Mouse (Mus musculus): ENCODE data around the gene Ccdc163.

Ccdc163 gene

DNA sequence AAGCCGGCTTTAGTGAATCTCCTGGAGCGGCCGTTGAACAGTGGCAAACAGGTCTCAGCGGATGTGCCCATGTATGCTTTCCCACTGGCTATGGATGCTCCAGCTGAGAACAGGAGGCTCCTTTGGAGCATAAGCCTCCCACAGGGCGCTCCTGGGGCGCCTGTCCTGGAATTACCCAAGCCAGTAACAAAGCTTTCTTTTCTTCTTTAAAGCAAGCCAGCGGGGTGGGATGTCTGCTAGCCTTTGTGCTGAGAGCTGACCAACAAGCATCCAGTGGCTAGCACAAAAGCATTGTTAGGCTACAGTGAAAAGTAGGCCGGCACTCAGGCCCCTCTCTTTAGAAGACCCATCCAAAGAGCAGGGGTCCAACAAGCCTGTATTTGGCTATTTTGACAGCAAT lies 73.9 kb downstream of the Ccdc163 start:
- DNase-seq: peak; percentile 17

DNA sequence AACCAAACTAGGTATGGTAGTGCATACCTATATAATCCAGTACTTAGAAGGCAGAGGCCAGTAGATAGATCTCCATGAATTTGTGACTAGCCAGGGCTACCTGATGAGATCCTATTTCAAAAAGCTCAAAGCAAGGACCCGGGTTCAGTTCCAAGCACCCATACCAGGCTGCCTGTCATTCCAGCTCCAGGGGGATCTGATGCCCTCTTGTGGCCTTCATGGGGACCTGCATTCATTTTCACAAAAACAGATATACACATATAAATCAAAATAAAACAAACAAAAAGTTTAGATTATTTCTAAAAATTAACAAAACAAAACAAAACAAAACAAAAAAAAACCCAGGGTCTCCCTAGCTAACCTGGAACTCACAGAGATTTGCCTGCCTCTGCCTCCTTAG lies 78.3 kb downstream of the Ccdc163 start:
- DNase-seq: no peak

DNA sequence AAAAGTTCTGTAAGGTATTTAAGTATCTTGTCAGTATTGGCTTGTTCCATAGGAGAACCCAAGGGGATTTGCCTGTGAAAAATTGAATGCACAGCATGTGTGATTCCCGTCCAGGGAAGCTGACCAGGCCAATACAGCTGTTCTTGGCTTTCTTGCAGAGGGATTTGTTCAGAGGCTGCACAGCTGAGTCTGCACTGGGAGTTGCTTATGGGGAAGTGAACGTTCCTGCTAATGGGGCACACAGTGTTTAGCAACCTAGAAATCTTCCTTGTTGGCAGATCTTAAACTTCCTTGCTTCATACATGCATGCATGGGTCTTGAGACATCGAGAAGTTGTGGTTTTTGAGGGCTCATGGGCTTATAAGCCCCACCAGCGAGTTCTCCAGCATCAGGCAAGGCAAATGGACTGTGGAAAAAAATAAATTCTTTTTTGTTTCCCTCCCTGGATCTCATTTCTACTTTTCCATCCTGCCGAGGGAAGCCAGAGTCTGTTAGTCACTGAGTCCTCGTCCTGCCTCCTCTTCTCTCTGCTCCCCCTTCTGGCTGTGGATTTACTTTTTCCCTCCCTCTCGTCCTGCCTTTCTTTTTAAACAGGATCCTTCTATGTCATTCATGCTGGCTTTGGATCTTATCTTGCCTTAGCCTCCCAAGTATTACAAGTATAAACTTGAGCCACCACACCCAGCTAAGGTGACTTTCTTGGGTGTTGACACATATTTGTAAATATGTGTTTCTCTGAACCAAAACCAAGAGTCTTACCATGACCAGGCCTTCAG lies 79.9 kb downstream of the Ccdc163 start:
- DNase-seq: no peak

DNA sequence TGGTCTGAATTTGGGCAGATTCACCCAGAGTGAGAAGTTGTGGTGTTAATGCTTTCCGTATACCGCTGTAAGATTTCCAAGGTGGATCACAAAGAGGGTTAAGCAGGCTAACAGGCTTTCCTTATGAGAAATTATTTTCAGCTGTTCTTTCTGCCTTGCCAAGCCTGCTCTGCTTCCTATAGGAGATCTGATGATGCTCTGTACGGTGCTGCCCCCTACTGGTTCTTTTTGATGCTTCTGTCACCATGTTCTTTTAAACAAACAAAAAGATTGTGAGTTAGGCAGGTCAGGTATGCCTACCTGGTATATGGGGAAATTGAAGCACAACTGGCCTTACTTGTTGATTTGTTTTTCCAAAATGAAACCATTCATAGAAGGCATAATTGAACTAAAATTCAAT lies 80.6 kb downstream of the Ccdc163 start:
- DNase-seq: peak; percentile 94

DNA sequence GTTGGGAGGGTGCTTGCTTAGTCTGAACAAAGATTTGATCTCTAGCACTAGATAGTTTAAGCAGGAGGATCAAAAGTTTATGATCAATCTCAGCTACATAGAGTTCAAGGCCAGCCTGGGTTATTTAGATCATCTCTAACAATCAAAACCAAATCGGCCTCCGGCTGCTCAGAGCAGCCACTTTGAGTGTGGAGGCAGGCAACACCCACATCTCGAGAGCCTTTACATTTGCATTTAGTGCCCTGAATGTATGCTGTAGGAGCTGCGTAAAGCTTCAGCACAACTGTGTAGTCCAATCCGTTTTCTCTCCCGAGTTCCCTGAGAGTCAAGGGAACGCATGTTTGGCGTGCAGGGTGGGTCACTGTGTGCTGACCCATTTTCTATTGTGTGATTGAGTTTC lies 84.1 kb downstream of the Ccdc163 start:
- DNase-seq: no peak

DNA sequence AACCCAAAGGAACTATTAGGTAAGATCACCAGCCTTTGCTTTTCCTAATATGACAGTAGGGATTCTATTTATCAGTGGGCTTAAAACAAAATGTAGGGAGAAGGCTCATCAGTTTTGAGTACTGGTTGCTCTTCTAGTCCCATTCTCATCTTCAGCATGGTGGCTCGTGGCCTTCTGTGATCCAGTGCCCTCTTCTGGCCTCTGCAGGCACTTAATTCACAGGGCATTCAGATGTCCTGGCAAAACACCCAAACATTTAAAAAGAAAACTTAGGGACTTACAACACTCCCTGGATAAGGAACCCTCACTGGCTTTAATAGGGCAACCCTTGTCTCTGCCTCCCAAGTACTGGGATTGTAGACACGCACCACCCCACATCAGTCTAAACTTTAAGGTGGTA lies 86.0 kb downstream of the Ccdc163 start:
- no peak for DNase-seq

DNA sequence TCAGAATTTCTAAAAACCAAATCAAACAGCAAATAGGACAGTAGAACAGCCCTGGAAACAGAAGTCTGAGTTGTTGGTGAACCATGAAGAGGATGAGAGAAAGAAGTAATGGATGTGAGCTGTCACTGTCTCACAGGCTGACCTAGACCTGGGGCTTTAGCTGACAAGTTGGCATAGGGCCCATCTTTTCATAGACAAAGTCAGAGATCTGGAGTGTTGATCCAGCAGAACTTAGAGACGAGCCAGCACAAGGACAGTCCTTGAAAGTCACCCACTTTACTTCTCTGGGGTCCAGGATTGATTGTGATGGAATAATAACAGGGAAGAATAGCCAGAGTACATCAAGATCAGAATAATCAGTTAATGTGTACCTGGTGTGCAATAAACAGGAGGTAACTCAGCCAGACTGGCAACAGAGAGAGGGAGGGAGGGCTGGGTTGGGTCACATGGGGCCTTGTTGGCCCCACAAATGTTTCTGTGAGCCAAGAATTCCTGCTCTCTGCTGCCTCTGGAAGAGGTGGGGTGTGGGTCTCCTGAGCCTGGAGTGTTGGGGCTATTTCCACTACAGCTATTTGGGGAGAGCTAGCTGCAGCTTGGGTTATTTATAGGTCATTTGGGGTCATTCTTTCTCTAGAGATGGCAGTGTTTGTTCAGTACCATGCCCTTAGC lies 88.3 kb downstream of the Ccdc163 start:
- no peak for DNase-seq

DNA sequence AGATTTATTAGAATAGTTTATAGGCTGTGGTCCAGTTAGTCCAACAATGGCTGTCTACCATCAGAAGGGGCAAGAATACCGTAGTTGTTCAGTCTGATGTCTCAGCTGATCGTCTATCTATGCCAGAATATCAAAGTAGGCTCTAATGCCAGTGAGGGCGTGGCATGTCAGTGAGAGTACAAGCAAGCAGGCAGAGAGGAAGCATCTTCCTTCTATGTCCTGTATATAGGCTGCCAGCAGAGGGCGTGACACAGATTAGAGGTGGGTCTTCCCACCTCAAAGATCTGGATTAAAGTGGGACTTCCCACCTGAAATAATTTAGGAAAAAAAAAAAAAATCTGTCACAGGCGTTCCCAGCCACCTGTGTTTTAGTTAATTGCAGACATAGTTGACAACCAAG lies 91.6 kb downstream of the Ccdc163 start:
- no peak for DNase-seq

Data from cerebellum, adult 9-10 months (tissue).